Mouse (Mus musculus) C2C12 (cell line): ENCODE measurements at regions not wholly inside any gene's neighbourhood (a gene's known extent, or its start where the extent isn't known, plus 50 kb on each side); places are given as distances from the start of the nearest gene placed in this dataset.

ENCODE experiments used
- H3K27me3 ChIP-seq: one replicate; pipeline ENCODE4 v1.6.1; 2011; ENCODE audit not compliant: control insufficient read depth, insufficient read depth, insufficient read length
- H3K36me3 ChIP-seq: one replicate; pipeline ENCODE4 v1.6.1; 2011; ENCODE audit not compliant: control insufficient read depth, insufficient read depth
- H3K4me3 ChIP-seq: one replicate; pipeline ENCODE4 v1.5.1; 2011; ENCODE audit warnings: mild to moderate bottlenecking, control low read depth; ENCODE audit not compliant: poor library complexity, insufficient read depth, severe bottlenecking
- H3K79me2 ChIP-seq: one replicate; pipeline ENCODE4 v1.6.1; 2011; ENCODE audit not compliant: control insufficient read depth, insufficient read depth
- H3K79me3 ChIP-seq: one replicate; pipeline ENCODE4 v1.6.1; 2011; ENCODE audit warnings: low read depth, control low read depth
- H3ac ChIP-seq: one replicate; pipeline ENCODE3; 2011; ENCODE audit warnings: low read depth; ENCODE audit not compliant: control insufficient read depth, insufficient read length
- CEBPB ChIP-seq: IDR thresholded peaks from one replicate; pipeline ENCODE4 v1.6.1; 2011; ENCODE audit warnings: low read depth, mild to moderate bottlenecking, control low read depth, moderate library complexity
- CTCF ChIP-seq: IDR thresholded peaks from one replicate; pipeline ENCODE4 v1.5.1; 2011; ENCODE audit not compliant: control insufficient read depth, insufficient read depth, insufficient read length
- FOSL1 ChIP-seq: IDR thresholded peaks from one replicate; pipeline ENCODE4 v1.8.0; 2011; ENCODE audit warnings: mild to moderate bottlenecking, low read length; ENCODE audit not compliant: poor library complexity, insufficient read depth, severe bottlenecking
- MAX ChIP-seq: IDR thresholded peaks from one replicate; pipeline ENCODE4 v1.6.1; 2011; ENCODE audit warnings: mild to moderate bottlenecking, control low read depth
- MYOD1 ChIP-seq: IDR thresholded peaks from one replicate; pipeline ENCODE4 v1.6.1; 2011; ENCODE audit warnings: low read depth; ENCODE audit not compliant: control insufficient read depth, insufficient read length
- MYOG ChIP-seq: IDR thresholded peaks from one replicate; pipeline ENCODE4 v1.6.1; 2011; ENCODE audit not compliant: control insufficient read depth, insufficient read length; ENCODE audit errors: extremely low read depth
- USF1 ChIP-seq: IDR thresholded peaks from one replicate; pipeline ENCODE4 v1.6.1; 2011; ENCODE audit warnings: low read depth, mild to moderate bottlenecking, control low read depth, moderate library complexity

DNA sequence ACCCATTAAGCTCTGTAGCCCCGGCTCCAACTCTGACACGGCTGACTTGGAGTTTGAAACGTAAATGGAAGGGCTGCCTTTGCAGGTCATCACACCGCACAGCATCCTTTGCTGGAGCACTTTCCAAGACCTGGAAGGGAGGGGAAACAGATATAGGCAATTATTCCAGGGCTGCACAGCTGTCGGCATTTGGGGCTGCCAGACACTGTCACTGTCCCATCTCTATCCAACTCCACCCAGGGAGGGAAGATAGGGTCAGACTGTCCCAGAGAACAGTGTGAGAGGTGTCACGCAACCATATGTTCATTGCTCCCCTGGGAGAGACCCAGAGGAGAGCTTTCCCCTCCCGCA is 162.7 kb upstream of the Lmo4 start:
- Histone ChIP-seq H3K36me3 (no peaks in the 10 kb centered on the region), H3K27me3 (no peaks in the 10 kb centered on the region), H3K79me3 (no peaks in the 10 kb centered on the region), H3ac (no peak overlapping the region), H3K79me2 (no peaks in the 10 kb centered on the region), H3K4me3 (no peak overlapping the region)
- TF ChIP-seq CTCF, result no peak
- no peak for TF ChIP-seq USF1
- TF ChIP-seq CEBPB, result no peak
- no peak for TF ChIP-seq FOSL1
- TF ChIP-seq MYOG, result no peak
- TF ChIP-seq MYOD1, result no peak
- TF ChIP-seq MAX, result no peak

- Histone ChIP-seq H3K79me3 (no peaks in the 10 kb centered on the region), H3ac (no peak overlapping the region), H3K27me3 (no peaks in the 10 kb centered on the region), H3K79me2 (no peaks in the 10 kb centered on the region), H3K4me3 (no peak overlapping the region), H3K36me3 (no peaks in the 10 kb centered on the region)
- no peak for TF ChIP-seq MYOD1
- no peak for TF ChIP-seq MAX
- no peak for TF ChIP-seq FOSL1
- TF ChIP-seq MYOG, result no peak
Observed at GRCm38 (mm10) chr3:144366976-144367765, 162.2 kb upstream of the Lmo4 start.

DNA sequence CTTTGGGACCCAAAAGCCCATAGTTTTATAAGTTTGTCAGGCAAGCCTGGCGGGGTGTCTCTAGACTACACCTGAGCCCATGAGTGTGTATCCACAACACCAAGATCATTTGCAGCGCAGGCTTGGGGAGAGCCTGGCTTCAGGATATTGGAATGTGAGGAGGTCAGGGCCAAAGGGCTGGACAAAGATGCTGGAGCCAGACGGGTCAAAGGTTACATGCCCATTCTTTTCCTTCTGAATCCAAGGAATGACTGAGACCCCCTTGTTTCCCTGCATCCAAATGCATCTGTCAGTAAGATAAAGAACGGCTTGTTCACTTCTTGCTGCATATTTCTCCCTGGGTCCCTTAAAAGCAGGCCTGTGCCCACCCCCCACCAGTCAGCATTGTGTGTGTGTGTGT is 160.9 kb upstream of the Lmo4 start:
- Histone ChIP-seq H3ac (no peak overlapping the region), H3K36me3 (no peaks in the 10 kb centered on the region), H3K27me3 (no peaks in the 10 kb centered on the region), H3K79me2 (no peaks in the 10 kb centered on the region), H3K4me3 (no peak overlapping the region), H3K79me3 (no peaks in the 10 kb centered on the region)
- TF ChIP-seq MYOG, result no peak
- no peak for TF ChIP-seq MYOD1
- no peak for TF ChIP-seq CEBPB
- no peak for TF ChIP-seq FOSL1
- TF ChIP-seq USF1, result no peak
- no peak for TF ChIP-seq MAX
- TF ChIP-seq CTCF, result no peak

GRCm38 (mm10) chr3:144362472-144362871 is 157.5 kb upstream of the Lmo4 start:
- no peaks in the 10 kb centered on the region for H3K27me3 ChIP-seq
- no peak overlapping the region for H3ac ChIP-seq
- H3K79me3 ChIP-seq, result no peaks in the 10 kb centered on the region
- H3K79me2 ChIP-seq, result no peaks in the 10 kb centered on the region
- TF ChIP-seq USF1, result no peak
- TF ChIP-seq CEBPB, result no peak
- no peak for TF ChIP-seq FOSL1
- no peak for TF ChIP-seq MYOG
- no peak for TF ChIP-seq MYOD1
- TF ChIP-seq MAX, result no peak
- TF ChIP-seq CTCF, result no peak
- H3K36me3 ChIP-seq, result no peaks in the 10 kb centered on the region
- no peak overlapping the region for H3K4me3 ChIP-seq

DNA sequence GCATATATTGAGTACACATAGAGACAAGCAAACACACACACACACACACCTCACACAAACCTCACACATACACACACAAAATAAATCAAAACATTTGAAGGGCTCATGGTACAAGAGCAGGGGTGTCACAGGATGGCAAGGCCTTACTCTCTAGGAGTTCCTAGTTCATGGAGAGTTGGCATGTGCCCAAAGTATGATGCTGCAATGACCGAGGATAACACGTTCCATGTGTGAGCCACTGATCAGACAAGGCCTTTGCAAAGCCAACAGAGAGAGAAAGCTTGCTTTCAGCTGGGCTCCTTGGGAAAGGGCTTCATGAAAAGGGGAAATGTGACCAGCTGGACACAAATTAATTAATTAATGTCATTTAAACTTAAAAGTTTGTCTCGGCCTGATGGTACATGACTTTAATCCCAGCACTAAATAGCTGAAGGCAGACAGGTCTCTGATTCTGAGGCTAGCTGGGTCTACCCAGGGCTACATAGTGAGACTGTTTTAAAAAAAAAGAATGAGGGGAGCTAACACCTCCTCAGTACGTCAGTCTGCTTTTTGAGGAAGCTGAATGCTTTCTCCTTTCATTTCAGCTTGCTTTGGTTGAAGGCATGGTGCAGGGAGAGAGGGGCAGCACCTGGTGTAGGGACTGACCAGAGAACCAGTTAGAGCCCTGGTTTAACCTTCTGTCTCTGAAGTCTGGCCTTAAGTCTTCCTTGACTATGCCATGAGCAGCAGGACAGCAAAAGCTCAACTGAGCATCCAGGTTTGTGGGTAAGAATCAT is 156.4 kb upstream of the Lmo4 start:
- Histone ChIP-seq H3K27me3 (no peaks in the 10 kb centered on the region), H3ac (no peak overlapping the region), H3K36me3 (no peaks in the 10 kb centered on the region), H3K79me3 (no peaks in the 10 kb centered on the region), H3K79me2 (no peaks in the 10 kb centered on the region), H3K4me3 (no peak overlapping the region)
- TF ChIP-seq MAX (no peak), MYOD1 (no peak), USF1 (no peak), MYOG (no peak), CEBPB (no peak), CTCF (no peak), FOSL1 (no peak)
